ENCODE assay signal across 15 mouse cellular contexts in the genomic region with DNA sequence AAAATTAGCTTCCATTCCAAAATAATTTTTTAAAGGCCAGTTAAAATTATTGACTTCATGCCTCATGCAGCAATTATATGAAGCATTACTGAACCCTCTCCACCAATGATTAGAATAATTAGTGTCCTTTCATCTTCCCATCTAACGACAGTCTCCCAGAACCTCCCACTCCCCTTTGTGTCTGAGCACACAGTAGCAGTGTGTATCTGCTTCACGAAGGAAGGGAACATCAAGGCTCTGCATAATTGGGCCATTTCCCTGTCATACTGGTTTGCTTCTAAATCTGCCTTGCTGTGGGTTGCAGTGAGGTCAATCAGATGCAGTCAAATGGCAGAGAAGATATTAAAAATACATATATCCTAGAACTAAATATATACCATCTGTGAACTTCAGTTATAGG.
"Had no signal": no experiment of that assay in that cellular context is flagged by ENCODE, and none has a peak within 500 bp of the region (broad histone marks: within the 10 kb centered on the region; RNA-seq: fewer than 3 reads in every experiment).

No protein-coding gene starts in this region.

- H3K9ac ChIP-seq: limb, embryonic 12.5 days; limb, embryonic 15.5 days; liver, embryonic 14.5 days; liver, postnatal 0 days; lung, embryonic 14.5 days; midbrain, embryonic 12.5 days had no signal

- H3K9me3 ChIP-seq: limb, embryonic 12.5 days; limb, embryonic 15.5 days; midbrain, embryonic 12.5 days had no signal

- H3K4me2 ChIP-seq: limb, embryonic 12.5 days; limb, embryonic 15.5 days; liver, embryonic 11.5 days; lung, embryonic 14.5 days; midbrain, embryonic 12.5 days had no signal

- H3K27ac ChIP-seq: limb, embryonic 12.5 days; limb, embryonic 15.5 days; liver, embryonic 14.5 days; macrophage; midbrain, embryonic 12.5 days had no signal

- ATAC-seq: liver, postnatal 0 days; lung, postnatal 0 days had no signal

- H3K27me3 ChIP-seq: limb, embryonic 12.5 days; limb, embryonic 15.5 days; midbrain, embryonic 12.5 days had no signal

- DNase-seq: kidney, adult 9 months; kidney, postnatal 14 days; kidney, postnatal 4 days; left cerebral cortex, postnatal 4 days; liver, postnatal 0 days; lung, embryonic 14.5 days; thymus, adult 2 months; thymus, postnatal 25 days had no signal

- H3K4me3 ChIP-seq: limb, embryonic 12.5 days; limb, embryonic 15.5 days; midbrain, embryonic 12.5 days had no signal

- H3K36me3 ChIP-seq: limb, embryonic 12.5 days; limb, embryonic 15.5 days; midbrain, embryonic 12.5 days had no signal

- H3K4me1 ChIP-seq: limb, embryonic 12.5 days; limb, embryonic 15.5 days; midbrain, embryonic 12.5 days had no signal
